Mouse (Mus musculus) embryonic fibroblast, embryonic 13.5 days (primary cell): ENCODE data around the gene Nek3. TPM values are rescaled to one million over a fixed set of nuclear protein-coding genes. Genes with fewer than 3 reads are reported as not detected.
"Not testable (repeated sequence)": the region's sequence is repeated elsewhere in the genome, so short reads cannot be mapped to it uniquely, and the experiment has no call there.

Experiments used
- H3K27ac ChIP-seq: 2 replicates; pipeline ENCODE4 v1.5.1; 2012; ENCODE audit warnings: low read length, control low read depth, inconsistent platforms; ENCODE audit not compliant: insufficient read depth
- H3K4me1 ChIP-seq: 2 replicates; pipeline ENCODE4 v1.6.1; 2011; ENCODE audit warnings: low read length; ENCODE audit not compliant: control insufficient read depth, insufficient read depth
- H3K4me3 ChIP-seq: 2 replicates; pipeline ENCODE4 v1.5.1; 2011; ENCODE audit warnings: mild to moderate bottlenecking, control low read depth, low read length; ENCODE audit not compliant: insufficient read depth
- CTCF ChIP-seq: IDR thresholded peaks from 2 replicates; pipeline ENCODE4 v1.5.1; 2011; ENCODE audit warnings: mild to moderate bottlenecking, control low read depth, low read length, moderate library complexity, borderline replicate concordance; ENCODE audit not compliant: insufficient read depth
- POLR2A ChIP-seq: IDR thresholded peaks from 2 replicates; pipeline ENCODE4 v1.6.1; 2011; ENCODE audit warnings: low read depth, mild to moderate bottlenecking, control low read depth, low read length, moderate library complexity
- polyA plus RNA-seq: library from polyadenylated mRNA; stranded (reverse); fragments of >200 nt; gene quantifications from 2 replicates; pipeline ENCODE4 v1.2.4, GENCODE M21; 2011; ENCODE audit warnings: low read depth; ENCODE audit not compliant: missing spikeins, insufficient read length

Nek3 gene
- polyA plus RNA-seq, 1 experiment = 4.3 TPM

DNA sequence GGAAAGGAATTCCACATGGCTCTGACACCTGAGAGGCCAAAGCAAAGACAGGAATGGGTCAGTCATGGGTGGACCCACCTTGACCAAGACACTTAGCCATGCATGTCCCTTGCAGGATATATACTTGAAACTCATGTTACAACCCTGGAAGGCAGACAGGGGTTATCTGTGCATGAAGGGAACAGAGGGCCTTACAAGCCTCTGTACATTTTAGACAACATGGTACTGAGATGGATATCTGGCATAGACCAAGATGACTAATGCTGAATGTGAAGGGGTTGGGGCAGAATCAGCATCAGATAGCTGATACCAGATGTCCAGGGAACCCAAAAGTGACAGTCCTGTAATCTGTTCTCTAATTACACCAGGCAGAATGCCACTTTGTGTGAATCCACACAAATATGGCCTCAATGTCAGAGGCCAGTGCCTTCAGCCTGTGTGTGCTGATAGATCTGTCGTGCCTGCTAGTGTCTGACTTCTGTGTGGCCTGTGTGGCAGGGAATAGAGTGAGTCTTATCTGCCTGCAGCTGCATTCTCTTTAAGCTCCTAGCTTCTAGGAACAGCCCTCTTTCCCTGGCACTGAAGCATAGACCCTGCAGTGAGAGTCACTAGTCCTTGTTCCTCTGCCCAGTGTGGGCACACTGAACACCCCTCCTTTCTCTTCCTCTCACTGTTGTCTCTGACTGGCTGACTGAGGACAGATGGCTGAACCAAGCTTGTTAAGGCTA lies 22.3 kb downstream of the Nek3 start:
- Histone ChIP-seq H3K4me3 (no peak overlapping the region), H3K4me1 (no peaks in the 10 kb centered on the region), H3K27ac (no peak overlapping the region)
- TF ChIP-seq CTCF (no peak), POLR2A (no peak)

DNA sequence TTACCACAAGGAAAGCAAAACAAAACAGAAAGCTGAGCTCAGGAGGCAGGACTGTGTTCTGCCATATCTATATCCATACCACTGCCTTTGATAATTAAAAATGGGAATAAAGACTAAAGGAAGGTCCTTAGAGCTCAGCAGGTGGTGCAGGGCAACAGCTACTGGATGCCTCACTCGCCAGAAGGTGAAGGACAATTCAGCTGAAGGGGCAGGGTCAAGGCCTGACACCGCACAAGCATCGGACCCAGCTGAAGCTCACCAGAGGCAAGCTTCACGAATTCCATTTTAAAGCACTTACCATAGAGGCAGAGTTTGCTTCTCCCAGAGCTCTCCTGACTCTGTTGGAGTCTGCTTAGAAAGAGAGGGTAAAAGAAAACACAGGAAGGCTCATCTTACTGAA lies 23.6 kb downstream of the Nek3 start:
- TF ChIP-seq POLR2A (no peak), CTCF (no peak)
- Histone ChIP-seq H3K27ac (no peak overlapping the region), H3K4me3 (no peak overlapping the region), H3K4me1 (no peaks in the 10 kb centered on the region)

DNA sequence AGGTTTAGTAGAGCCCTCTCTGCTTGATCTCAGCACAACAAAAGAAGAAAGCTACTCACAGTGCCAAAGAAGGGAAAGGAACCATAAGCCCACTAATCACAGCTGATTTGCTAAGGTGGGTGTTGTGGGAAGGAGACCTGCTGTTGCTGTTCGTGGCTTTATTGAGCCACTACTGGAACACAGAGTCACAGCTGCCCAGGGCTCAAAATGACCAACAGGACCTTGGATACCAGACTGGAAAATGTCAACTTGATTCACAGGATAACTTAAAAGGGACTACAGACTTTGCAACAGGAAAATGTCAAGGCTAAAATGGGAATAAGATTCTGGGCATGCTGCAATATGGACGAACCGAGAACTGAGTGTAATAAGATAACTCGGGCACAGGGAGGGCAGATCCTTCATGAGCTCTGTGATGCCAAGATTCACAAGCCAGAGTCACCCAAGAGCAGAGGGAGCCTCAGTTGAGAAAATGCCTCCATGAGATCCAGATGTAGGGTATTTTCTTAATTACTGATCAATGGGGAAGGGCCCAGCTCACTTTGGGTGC lies 24.3 kb downstream of the Nek3 start:
- Histone ChIP-seq H3K4me1 (no peaks in the 10 kb centered on the region), H3K27ac (no peak overlapping the region), H3K4me3 (no peak overlapping the region)
- TF ChIP-seq POLR2A = no peak
- no peak for TF ChIP-seq CTCF

DNA sequence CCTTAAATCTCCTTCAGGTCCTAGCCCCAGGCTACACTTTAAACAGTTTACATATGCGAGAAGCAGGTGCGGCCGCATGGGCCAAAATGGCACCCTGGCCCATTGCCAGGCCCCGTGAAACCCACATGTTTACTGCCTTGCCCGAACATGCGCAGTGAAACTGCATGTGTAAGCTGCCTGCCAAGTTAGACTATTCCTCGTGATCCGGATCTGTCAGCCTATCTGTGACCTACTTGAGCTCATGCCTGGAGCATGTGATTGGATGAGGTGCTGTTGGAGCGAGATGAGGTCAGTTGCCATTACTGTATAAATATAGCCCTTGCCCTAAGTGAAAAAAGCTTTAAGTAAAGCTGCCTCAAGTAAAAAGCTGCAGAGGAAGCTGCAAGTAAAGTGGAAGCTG lies 29.8 kb downstream of the Nek3 start:
- H3K27ac ChIP-seq, H3K4me3 ChIP-seq, H3K4me1 ChIP-seq: not testable (repeated sequence)

DNA sequence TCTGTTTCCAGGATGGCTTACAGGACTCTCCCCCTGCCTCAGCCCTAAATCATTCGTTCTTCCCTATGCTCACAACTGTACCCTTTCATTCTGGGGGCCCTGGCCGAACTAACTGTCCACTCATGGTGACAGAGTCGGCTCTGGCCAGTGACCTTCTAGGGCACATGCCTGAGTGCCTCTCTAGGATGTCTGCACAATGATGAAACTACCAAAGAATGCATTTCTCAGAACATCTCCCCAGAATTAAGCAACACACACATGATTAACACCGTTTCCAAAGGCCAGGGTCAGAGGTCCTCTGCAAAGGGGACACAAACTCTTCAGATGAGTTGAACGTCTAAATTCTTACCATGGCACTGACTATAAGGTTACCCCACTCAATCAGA lies 31.5 kb downstream of the Nek3 start:
- TF ChIP-seq CTCF (no peak), POLR2A (no peak)
- no peak overlapping the region for H3K4me3 ChIP-seq
- no peak overlapping the region for H3K27ac ChIP-seq
- no peaks in the 10 kb centered on the region for H3K4me1 ChIP-seq

DNA sequence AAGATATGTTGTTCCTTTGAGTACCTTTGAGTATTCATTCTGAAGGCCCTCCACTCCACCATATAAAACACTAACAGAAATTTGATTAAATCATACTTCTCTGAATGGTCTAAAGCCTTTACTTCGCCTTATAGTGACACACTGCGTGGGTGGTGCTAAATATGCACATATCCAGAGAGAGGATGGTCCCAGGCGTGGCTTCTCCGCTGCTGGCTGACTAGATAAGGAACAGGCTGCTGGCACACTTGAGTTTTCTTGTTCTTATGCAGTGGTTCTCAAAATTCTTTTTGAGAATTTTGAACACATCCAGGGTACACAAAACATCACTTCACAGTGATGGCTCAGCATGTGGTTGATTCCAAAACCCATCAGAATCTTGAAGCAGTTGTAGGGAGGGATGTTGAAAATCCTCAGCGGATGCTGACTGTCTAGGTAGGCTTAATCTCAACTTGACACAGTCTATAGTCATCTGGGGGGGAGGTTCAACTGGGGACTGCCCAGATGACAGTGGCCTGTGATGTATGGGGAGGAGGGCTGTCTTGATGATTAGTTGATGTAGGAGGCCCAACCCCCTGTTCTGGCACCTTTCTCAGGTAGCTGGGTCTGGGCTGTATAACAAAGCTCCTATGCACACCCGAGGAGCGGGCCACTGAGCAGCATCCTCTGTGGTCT lies 32.0 kb downstream of the Nek3 start:
- no peak overlapping the region for H3K27ac ChIP-seq
- no peaks in the 10 kb centered on the region for H3K4me1 ChIP-seq
- TF ChIP-seq POLR2A (no peak), CTCF (no peak)

DNA sequence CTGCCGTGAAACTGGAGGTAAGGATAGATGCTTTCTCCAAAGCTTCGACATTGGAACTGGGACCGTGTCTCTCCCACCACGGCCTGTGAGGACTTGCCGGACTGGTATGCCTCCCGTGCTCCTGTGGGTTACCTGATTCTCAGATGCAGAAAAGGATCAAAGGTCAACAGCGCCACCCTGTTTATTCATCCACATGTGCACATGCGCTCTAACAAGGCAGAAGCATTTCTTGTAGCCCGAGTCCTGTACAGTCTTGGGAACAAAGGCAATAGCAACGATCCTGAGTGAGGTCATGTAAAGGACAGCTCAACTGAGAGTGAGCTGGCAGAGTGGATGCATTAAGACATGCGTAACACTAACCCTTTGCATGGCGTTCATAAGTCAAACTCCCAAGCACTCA lies 34.2 kb downstream of the Nek3 start:
- Histone ChIP-seq H3K4me3 (no peak overlapping the region), H3K27ac (no peak overlapping the region), H3K4me1 (no peaks in the 10 kb centered on the region)
- no peak for TF ChIP-seq POLR2A
- TF ChIP-seq CTCF = no peak

More for the DNA sequence above, 32.0 kb downstream of the Nek3 start:
- no peak overlapping the region for H3K4me3 ChIP-seq

DNA sequence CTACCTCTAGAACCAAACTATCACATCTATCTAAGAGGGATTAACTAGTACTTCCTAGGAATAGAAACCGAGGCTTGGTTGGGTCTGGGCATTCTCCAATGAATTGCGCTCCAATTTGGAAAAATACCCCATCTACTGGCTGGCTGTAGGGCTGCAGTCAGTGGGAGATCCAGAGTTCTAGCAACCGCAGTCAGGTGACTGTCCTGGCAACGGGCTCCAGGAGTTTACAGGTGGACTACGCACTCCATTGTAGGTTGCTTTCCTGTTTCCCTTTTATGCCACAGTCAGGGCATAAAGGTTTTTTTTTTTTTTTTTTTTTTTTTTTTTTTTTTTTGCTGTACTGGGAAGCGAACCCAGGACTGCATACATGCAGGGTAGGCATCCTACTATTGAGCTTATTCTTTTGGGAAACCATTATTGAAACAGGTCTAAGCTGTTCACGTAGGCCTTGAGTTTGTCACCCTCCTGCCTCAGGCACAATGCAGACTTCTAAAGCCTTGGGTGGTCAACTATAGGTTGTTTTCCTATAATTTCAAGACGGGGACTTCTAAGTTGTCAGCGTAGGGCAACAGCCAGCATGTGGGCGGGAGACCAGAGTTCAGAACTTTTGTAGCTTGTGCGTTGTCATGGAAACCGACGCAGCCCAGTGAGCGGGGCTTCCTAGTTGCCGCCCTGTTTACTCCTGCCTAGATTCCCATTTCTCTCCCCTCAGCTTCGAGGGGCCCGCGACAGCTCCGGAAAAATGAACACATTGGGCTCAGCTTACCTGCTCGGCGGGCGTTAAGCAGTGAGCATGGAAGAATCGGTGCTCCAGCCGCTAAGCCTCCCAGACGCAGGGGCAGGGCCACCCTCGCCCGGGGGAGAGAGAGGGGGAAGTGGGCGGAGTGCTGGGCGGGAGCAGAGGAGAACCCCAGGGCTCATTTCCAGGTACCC lies 41.7 kb downstream of the Nek3 start, which contains the start of gene Nek5:
Gene Nek5 (minus strand): TSS at position 834 of the 933 bp plus-strand sequence.
- Histone ChIP-seq H3K4me3 (peak within 1 kb of the TSS; percentile 36), H3K4me1 (no peaks in the 10 kb centered on the region), H3K27ac (no peak within 1 kb of the TSS)
- no peak for TF ChIP-seq POLR2A
- TF ChIP-seq CTCF = no peak

DNA sequence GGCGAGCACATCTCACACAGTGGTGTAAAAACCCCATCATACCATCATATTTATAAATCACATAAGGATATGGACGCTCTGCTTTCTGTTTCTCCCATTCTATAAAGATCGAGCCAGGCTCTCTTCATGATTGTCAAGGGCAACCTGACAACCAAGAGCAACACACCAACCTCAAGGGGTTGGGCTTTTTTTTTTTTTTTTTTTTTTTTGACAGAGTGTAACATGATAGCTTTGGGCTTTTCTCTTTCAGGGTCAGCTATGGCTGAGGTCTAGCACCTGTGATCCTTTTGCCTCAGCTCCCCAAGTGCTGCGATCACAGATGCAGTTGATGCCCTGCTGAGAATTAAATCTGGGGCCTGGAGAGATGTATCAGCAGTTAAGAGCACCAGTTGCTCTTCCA lies 59.2 kb downstream of the Nek3 start:
- H3K4me1 ChIP-seq = no peaks in the 10 kb centered on the region
- no peak overlapping the region for H3K27ac ChIP-seq
- TF ChIP-seq CTCF (no peak), POLR2A (no peak)
- H3K4me3 ChIP-seq = no peak overlapping the region

DNA sequence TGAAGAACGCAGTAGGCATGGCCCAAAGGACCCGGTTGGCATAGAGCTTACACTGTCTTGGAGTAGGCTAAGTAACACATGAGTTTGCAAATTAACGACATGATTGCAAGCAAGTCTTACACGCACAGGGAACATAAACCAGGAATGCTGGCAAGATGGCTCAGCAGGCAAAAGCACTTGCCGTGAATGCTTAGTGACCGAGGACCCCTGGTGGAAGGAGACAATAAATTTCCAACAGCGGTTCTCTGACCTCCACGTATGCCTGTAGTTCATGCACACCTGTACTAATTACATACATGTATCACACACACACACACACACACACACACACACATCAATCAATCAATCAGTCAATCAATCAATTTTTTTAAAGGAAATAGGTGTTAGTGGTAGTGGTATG lies 74.7 kb downstream of the Nek3 start:
- H3K4me1 ChIP-seq = no peaks in the 10 kb centered on the region
- no peak overlapping the region for H3K4me3 ChIP-seq
- TF ChIP-seq CTCF = peak; percentile 6; the same call in 1 of the 2 replicates
- TF ChIP-seq POLR2A = no peak
- H3K27ac ChIP-seq = no peak overlapping the region
